Mouse (Mus musculus): ENCODE measurements around the gene Rab3a.

DNA sequence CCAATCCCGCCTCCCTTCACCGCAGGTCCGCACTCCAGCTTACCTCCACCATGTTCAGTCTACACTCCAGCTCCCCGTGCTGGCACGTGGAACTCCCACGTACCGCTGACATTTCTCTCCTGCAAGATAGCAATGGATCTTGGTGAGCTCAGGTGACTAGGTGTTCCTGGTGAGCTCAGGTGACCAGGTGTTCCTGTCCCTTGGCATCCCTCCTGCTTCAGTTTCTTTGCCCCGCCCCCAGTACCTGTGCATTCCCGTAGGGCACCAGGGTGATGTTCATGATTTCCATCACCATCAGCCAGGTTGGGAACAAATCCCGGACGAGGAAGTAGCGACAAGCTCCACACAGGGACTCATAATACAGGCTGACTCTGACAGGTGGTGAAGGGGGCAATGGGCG is 10.2 kb downstream of the Rab3a start:
- TF ChIP-seq CTCF (IDR thresholded peaks at IDR 0.05; ENCODE audit: low read depth) (no peak), EP300 (optimal IDR thresholded peaks at IDR 0.05) (no peak)

Data from stomach, postnatal 0 days (tissue).